Mouse (Mus musculus) heart, embryonic 16.5 days (tissue): ENCODE measurements around the gene Gm19345. TPM values are rescaled to one million over a fixed set of nuclear protein-coding genes. Genes with fewer than 3 reads are reported as not detected.

Source experiments
- ATAC-seq: fragments of 200-750 bp; cut with Nextera tagmentation; replicated peaks from 2 replicates; pipeline ENCODE4 v1.8.0; 2017; ENCODE audit warnings: moderate number of reproducible peaks; ENCODE audit not compliant: insufficient read depth, low FRiP score; ENCODE audit errors: extremely low read depth
- H3K27ac ChIP-seq: fragments of 300-500 bp; sonication (generic); 2 replicates; pipeline ENCODE4 v1.5.1; 2014; ENCODE audit warnings: mild to moderate bottlenecking, low read length, control low read depth, moderate library complexity
- H3K27me3 ChIP-seq: fragments of 300-500 bp; sonication (generic); 2 replicates; pipeline ENCODE4 v1.6.1; 2014; ENCODE audit warnings: low read length, mixed read lengths; ENCODE audit not compliant: control insufficient read depth, insufficient read depth
- H3K36me3 ChIP-seq: fragments of 300-500 bp; sonication (generic); 2 replicates; pipeline ENCODE4 v1.6.1; 2014; ENCODE audit not compliant: control insufficient read depth, insufficient read depth
- H3K4me1 ChIP-seq: fragments of 300-500 bp; sonication (generic); 2 replicates; pipeline ENCODE4 v1.6.1; 2014; ENCODE audit warnings: low read length, mixed read lengths; ENCODE audit not compliant: control insufficient read depth, insufficient read depth
- H3K4me2 ChIP-seq: fragments of 300-500 bp; sonication (generic); 2 replicates; pipeline ENCODE4 v1.6.1; 2014; ENCODE audit warnings: low read depth, mild to moderate bottlenecking, control low read depth, low read length
- H3K4me3 ChIP-seq: fragments of 300-500 bp; sonication (generic); 2 replicates; pipeline ENCODE4 v1.5.1; 2014; ENCODE audit warnings: mild to moderate bottlenecking, control low read depth, low read length
- H3K9ac ChIP-seq: fragments of 300-500 bp; sonication (generic); 2 replicates; pipeline ENCODE4 v1.6.1; 2014; ENCODE audit warnings: low read length, control low read depth
- H3K9me3 ChIP-seq: fragments of 300-500 bp; sonication (generic); replicated peaks from 2 replicates; pipeline ENCODE4 v1.6.1; 2016; ENCODE audit warnings: low read length; ENCODE audit not compliant: control insufficient read depth
- WGBS: fragments of 180-500 bp; shearing (Covaris S2); extraction: QIAGEN DNeasy Blood & Tissue Kit; methylation state at CpG from one replicate; pipeline ENCODE4 v1.1.7; 2014; 5-methylcytosine and 5-hydroxymethylcytosine counted together
- polyA plus RNA-seq: library from polyadenylated mRNA; unstranded; fragments of >200 nt; fragmentation: Nextera tagmentation; extraction: Ambion mirVana; gene quantifications from 2 replicates; pipeline ENCODE4 v1.2.1, GENCODE M21; 2015

The Gm19345 gene
- polyA plus RNA-seq, 1 experiment from 2014 or later, result not detected

GRCm38 (mm10) chr7:19875948-19876682 lies 24.3 kb downstream of the Gm19345 start:
- Histone ChIP-seq H3K9me3 (no peaks in the 10 kb centered on the region), H3K9ac (no peak overlapping the region), H3K4me2 (no peak overlapping the region), H3K4me3 (no peak overlapping the region), H3K27ac (no peak overlapping the region), H3K4me1 (0 out of 2 replicates have a peak, but pooled peaks cover 2% of the 10 kb centered on the region), H3K36me3 (no peaks in the 10 kb centered on the region), H3K27me3 (no peaks in the 10 kb centered on the region)
- ATAC-seq, result 0 out of 2 replicates have a peak, but pooled peaks have one; percentile 5
- 37% methylated on average over 13 of the region's 13 CpGs for WGBS

GRCm38 (mm10) chr7:19876781-19877425 lies 25.1 kb downstream of the Gm19345 start:
- WGBS, result 46% methylated on average over 14 of the region's 14 CpGs
- Histone ChIP-seq H3K4me3 (no peak overlapping the region), H3K27ac (no peak overlapping the region), H3K9ac (no peak overlapping the region), H3K9me3 (no peaks in the 10 kb centered on the region), H3K36me3 (no peaks in the 10 kb centered on the region), H3K4me2 (no peak overlapping the region), H3K4me1 (no peaks in the 10 kb centered on the region), H3K27me3 (no peaks in the 10 kb centered on the region)
- ATAC-seq, result 0 out of 2 replicates have a peak, but pooled peaks have one; percentile 7

- Histone ChIP-seq H3K36me3 (no peaks in the 10 kb centered on the region), H3K9me3 (no peaks in the 10 kb centered on the region), H3K27ac (no peak overlapping the region), H3K4me1 (no peaks in the 10 kb centered on the region), H3K9ac (no peak overlapping the region), H3K4me2 (no peak overlapping the region), H3K4me3 (no peak overlapping the region), H3K27me3 (no peaks in the 10 kb centered on the region)
- no peak for ATAC-seq
- WGBS, result 76% methylated on average over 8 of the region's 8 CpGs
Measured at GRCm38 (mm10) chr7:19880754-19881153, 29.0 kb downstream of the Gm19345 start.

- no peak within 1 kb of the TSS for H3K4me2 ChIP-seq
- no peaks in the 10 kb centered on the region for H3K4me1 ChIP-seq
- 67% methylated on average over 7 of the region's 7 CpGs for WGBS
- H3K9ac ChIP-seq, result no peak within 1 kb of the TSS
- ATAC-seq, result no peak
- H3K27me3 ChIP-seq, result no peaks in the 10 kb centered on the region
- no peak within 1 kb of the TSS for H3K4me3 ChIP-seq
- no peaks in the 10 kb centered on the region for H3K36me3 ChIP-seq
- no peaks in the 10 kb centered on the region for H3K9me3 ChIP-seq
- H3K27ac ChIP-seq, result no peak within 1 kb of the TSS
Measured at GRCm38 (mm10) chr7:19887849-19888248, 36.0 kb downstream of the Gm19345 start, which contains the start of gene Ceacam19. Ceacam19 (minus strand) TSS chr7:19887965.

- 45% methylated on average over 8 of the region's 8 CpGs for WGBS
Measured at GRCm38 (mm10) chr7:19889881-19890280, 38.1 kb downstream of the Gm19345 start.

More at GRCm38 (mm10) chr7:19889881-19890280, 38.1 kb downstream of the Gm19345 start:
- Histone ChIP-seq H3K4me3 (no peak overlapping the region), H3K9me3 (no peaks in the 10 kb centered on the region), H3K4me2 (no peak overlapping the region), H3K4me1 (no peaks in the 10 kb centered on the region), H3K27ac (no peak overlapping the region), H3K27me3 (no peaks in the 10 kb centered on the region), H3K9ac (no peak overlapping the region), H3K36me3 (no peaks in the 10 kb centered on the region)
- no peak for ATAC-seq

Other genes with a start within 250 kb of the Gm19345 start
- gene Clasrp, start 247.5 kb upstream of the Gm19345 start, polyA plus RNA-seq, result 31.9 and 35.1 TPM in 2 replicates
- 8.3 and 12.4 TPM in 2 replicates for gene Relb, start 222.6 kb upstream of the Gm19345 start, polyA plus RNA-seq
- gene Clptm1, start 187.0 kb upstream of the Gm19345 start, polyA plus RNA-seq, result 74.3 and 81.9 TPM in 2 replicates
- gene Apoc2, start 174.1 kb upstream of the Gm19345 start, polyA plus RNA-seq, result 1.2 and 2.6 TPM in 2 replicates
- 0.38 TPM in 1 of 2 replicates, not detected in the other for gene Gm44805, start 170.6 kb upstream of the Gm19345 start, polyA plus RNA-seq
- 0.22 and 0.37 TPM in 2 replicates for gene Apoc4, start 170.5 kb upstream of the Gm19345 start, polyA plus RNA-seq
- 8.9 and 9.2 TPM in 2 replicates for gene Apoc1, start 159.3 kb upstream of the Gm19345 start, polyA plus RNA-seq
- gene Apoe, start 152.8 kb upstream of the Gm19345 start, polyA plus RNA-seq, result 588 and 662 TPM in 2 replicates
- 146 and 158 TPM in 2 replicates for gene Tomm40, start 136.6 kb upstream of the Gm19345 start, polyA plus RNA-seq
- 63.5 and 76.8 TPM in 2 replicates for gene Nectin2, start 101.5 kb upstream of the Gm19345 start, polyA plus RNA-seq
- 413 and 444 TPM in 2 replicates for gene Bcam, start 81.0 kb upstream of the Gm19345 start, polyA plus RNA-seq
- gene Cblc, start 55.2 kb upstream of the Gm19345 start, polyA plus RNA-seq, result 1.2 and 2.0 TPM in 2 replicates
- gene Bcl3, start 29.2 kb upstream of the Gm19345 start, polyA plus RNA-seq, result 3.1 and 4.1 TPM in 2 replicates
- gene Ceacam16, start 9.3 kb downstream of the Gm19345 start, polyA plus RNA-seq, result not detected in 2 replicates
- gene Ceacam19, start 36.0 kb downstream of the Gm19345 start, polyA plus RNA-seq, result 0.04 TPM in 1 of 2 replicates, not detected in the other
- gene Pvr, start 69.2 kb downstream of the Gm19345 start, polyA plus RNA-seq, result 17.6 and 19.0 TPM in 2 replicates
- 1.8 and 2.2 TPM in 2 replicates for gene Igsf23, start 98.8 kb downstream of the Gm19345 start, polyA plus RNA-seq
- gene Ceacam20, start 113.4 kb downstream of the Gm19345 start, polyA plus RNA-seq, result 0.11 TPM in 1 of 2 replicates, not detected in the other
- gene Nlrp9b, start 139.5 kb downstream of the Gm19345 start, polyA plus RNA-seq, result 0.04 TPM in 1 of 2 replicates, not detected in the other
- gene Vmn1r91, start 247.7 kb downstream of the Gm19345 start, polyA plus RNA-seq, result not detected in 2 replicates